Mouse (Mus musculus) layer of hippocampus, postnatal 10 days (tissue): ENCODE results near the gene A630089N07Rik. TPM values are rescaled to one million over a fixed set of nuclear protein-coding genes. Genes with fewer than 3 reads are reported as not detected.
"Not testable (repeated sequence)": the region's sequence is repeated elsewhere in the genome, so short reads cannot be mapped to it uniquely, and the experiment has no call there.

Experiments
- DNase-seq, 2 experiments: peaks; one replicate each; pipeline ENCODE4 v3.0.0; 2021; ENCODE audit warnings: low spot score in 2 of 2
- long read RNA-seq: library from polyadenylated mRNA; stranded (forward); transcript quantifications from one replicate; pipeline ENCODE4 v2.0.0, GENCODE M21; 2023
- total RNA-seq, 2 experiments: library from RNA; stranded (reverse); gene quantifications; 2 replicates each; pipeline ENCODE4 v1.2.3; 2021

The A630089N07Rik gene
- total RNA-seq, result 1 to 10 TPM; 9.0 to 9.5 TPM
- long read RNA-seq, partial matches to known transcripts, result 0 of 3 reads
- long read RNA-seq, other reads (novel, unspliced or antisense), result 2 of 3 reads

DNA sequence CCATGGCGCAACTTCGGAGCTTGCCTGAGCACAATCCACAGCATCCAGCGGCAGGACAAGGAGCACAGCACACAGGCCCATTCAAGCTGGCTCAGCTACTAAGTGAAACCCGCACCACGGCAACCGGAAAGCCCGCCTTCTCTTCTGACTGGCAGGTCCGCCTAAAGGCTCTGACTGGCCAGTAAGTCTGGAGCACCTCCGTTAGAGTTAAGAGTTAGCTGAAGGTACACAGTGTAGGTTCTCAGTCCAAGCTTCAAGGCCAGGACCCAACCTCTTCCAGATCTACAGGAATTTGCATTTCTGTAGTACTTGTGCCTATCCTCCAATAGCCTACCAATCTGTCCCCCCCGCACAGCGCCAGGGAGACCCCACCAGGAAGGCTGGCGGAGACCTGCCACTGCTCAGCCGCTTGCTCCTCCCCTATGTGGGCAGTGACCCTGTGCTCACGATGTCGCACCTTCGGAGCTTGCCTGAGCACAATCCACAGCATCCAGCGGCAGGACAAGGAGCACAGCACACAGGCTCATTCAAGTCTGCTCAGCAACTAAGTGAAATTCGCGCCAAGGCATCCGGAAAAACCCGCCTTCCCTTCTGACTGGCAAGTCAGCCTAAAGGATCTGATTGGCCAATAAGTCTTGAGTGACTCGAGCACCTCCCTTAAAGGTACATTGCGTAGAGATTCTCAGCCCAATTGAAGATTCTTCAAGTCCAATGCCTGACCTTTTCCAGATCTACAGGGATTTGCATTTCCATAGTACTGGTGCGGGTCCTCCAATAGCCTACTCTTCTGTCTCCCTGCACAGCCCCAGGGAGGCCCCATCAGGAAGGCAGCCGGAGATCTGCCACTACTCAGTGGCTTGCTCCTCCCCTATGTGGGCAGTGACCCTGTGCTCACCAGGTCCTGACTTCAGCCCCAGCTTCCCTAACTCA, at the start of gene A630089N07Rik:
A630089N07Rik (minus strand) TSS at position 562 of the 930 bp plus-strand sequence.
- peak; percentile 81 to 82 for DNase-seq

DNA sequence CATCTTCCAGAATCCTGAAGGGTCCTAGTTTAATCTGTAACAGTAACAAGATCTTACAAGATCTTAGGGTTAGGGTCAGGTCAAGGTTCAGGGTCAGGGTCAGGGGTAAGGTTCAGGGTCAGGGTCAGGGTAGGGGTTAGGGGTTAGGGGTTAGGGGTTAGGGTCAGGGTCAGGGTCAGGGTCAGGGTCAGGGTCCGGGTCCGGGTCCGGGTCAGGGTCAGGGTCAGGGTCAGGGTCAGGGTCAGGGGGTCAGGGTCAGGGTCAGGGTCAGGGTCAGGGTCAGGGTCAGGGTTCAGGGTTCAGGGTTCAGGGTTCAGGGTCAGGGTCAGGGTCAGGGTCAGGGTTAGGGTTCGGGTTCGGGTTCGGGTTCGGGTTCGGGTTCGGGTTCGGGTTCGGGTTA, 24.9 kb upstream of the A630089N07Rik start:
- DNase-seq, result no peak

DNA sequence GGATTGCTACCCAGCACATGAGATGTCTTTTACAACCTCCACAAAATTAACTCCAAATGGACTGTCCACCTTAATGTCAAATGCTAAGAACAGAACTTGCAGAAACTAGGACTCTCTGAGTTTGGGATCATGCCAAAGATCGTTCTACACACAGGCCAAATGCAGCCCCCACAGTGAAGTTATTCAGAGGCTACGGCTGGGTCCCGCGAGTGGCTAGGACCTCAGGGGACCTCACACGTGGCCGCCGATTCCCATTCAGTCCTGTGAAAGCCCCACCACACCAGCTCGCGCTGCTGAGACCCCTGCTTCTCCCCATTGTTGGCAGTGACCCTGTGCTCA, 731 bp downstream of the A630089N07Rik start:
- not testable (repeated sequence) for DNase-seq

DNA sequence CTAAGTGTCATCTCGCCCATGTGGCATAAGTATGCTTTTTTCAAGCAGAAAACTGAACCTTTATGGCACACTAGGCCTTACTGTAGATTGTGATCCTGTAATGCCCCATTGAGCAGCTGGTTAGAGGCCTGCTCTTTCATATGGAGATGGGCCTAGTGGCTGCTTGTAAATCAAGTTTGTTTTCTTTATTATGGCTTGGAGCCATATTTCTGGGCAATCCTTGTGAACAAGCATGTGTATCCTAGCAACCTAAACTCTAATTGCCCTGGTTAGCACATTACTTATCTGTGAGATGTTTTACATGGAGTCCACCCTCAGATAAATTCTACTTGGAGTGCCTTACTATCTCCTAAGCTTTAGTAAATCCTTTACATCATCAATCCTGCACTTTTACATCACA, 1.1 kb downstream of the A630089N07Rik start:
- not testable (repeated sequence) for DNase-seq

DNA sequence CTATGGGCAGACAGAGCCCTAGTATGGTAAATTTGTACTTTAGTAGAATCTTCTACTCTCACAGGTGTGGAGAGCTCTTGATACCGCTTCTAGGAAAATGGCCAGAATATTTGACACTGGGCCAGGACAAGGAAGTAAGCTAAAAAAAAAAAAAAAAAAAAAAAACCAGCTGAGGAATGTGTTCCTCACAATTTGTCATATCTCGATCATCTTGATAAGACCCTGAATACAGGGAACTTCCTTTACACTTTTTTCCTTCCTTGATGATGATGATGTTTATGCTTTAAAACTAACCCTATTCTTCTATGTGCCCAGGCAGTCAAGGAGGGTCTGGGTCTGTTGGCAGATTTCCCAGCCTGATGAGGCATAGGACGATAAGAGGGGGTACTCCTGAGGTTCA, 2.9 kb downstream of the A630089N07Rik start:
- not testable (repeated sequence) for DNase-seq

DNA sequence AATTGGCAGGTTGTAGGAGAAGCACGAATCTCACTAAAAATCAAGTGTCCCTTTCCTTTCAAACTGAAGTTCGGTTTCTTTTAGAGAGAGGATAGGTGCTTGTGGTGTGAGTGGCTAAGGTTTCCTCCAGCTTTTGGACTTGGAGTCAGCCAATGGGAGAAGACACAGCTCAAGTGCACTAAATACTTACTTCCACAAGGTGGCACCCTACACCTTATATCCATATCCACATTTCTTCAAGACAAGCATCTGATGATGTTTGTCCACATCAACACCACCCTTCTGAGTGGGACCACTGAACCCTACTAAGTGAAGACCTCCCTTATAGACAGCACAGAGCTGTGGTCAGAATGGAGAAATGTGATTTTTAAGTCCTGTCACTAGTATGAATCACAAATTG, 40.6 kb downstream of the A630089N07Rik start:
- DNase-seq, result peak in 1 of 2 experiments; percentile 14

DNA sequence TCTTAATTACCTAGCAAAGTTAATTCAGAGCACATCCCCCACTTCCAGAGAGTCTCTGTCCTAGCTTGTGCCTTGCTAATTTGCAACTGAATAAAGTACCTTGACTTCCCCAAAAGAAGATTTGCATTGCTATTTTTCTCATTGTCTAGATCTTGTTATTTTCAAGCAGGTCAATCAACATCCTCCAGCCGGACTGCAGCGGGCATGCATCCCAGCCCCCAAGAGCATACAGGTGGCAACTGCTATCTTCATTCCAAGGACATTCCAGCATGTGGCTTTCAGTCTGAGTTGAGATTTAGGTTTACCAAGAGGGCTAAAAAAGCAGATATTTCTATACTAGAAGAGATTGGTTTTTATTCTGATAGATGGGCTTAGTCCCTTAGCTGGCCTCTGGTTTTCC, 47.3 kb downstream of the A630089N07Rik start:
- DNase-seq, result not testable (repeated sequence)

DNA sequence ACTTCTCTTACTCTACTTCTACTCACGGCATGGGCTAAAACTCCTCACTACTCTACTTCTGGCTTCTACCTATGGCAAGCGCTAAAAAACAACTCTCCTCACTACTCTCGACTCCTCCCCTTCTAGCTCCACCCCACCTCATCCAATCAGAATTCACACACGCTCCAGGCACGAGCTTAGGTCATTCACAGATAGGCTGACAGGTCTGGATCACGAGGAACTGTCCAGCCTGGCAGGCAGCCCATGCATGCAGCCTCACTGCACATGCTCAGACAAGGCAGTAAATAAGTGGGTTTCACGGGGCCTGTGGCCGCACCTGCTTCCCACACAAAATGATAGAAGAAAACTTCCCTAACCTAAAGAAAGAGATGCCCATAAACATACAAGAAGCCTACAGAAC, 56.1 kb downstream of the A630089N07Rik start:
- not testable (repeated sequence) for DNase-seq

DNA sequence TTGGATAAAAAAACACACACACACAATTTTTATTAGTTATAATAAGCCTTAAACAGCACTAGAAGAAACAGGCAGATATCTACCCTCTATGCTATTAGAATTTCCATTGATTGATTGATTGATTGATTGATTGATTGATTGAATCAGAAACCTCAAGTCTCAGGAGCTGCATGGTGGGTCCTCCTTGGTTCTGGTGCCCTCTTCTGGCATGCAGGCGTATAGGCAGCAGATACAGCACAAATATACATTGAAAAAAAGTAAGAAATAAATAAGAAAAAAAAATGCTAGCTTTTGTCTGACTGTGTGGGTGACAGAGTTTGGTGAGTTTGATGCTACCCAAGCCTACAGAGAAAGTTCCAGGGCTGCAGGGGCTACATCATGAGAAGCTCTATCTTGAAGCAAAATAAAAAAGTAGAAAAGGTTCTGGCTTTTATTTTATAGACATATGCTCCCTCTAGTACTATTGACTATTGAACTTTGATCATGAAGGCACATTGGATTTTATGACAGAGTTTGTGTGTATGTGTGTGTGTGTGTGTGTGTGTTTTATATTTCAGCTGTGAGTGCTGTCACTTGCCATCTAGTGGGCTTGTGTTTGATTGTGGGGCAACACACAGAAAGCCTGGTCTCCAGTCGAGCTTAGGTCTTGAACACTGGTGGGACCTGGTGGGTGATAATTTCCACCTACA, 59.4 kb downstream of the A630089N07Rik start:
- DNase-seq, result no peak

DNA sequence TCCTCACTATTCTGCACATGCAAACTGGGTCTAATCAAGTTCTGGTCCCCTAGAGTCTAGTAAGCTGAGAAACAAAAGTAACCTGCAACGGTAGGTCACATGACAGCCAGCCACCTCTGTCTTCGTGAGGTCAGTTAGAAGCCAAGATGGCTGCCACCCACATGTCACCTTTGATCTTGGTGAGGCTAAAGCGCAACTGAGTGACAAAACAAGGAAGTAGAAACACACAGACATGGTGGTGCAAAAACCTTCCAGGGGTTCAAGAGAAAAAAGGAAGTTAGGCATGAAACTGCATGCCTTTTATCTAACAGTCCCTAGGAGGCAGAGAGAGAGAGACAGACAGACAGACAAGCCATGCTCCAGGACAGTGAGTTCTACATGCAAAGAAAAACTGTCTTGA, 60.2 kb downstream of the A630089N07Rik start:
- no peak for DNase-seq

DNA sequence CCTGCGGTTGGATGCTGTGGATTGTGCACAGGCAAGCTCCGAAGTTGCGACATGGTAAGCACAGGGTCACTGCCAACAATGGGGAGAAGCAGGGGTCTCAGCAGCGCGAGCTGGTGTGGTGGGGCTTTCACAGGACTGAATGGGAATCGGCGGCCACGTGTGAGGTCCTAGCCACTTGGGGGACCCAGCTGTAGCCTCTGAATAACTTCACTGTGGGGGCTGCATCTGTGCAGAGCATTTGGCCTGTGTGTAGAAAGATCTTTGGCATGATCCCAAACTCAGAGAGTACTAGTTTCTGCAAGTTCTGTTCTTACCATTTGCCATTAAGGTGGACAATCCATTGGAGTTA, 84.9 kb downstream of the A630089N07Rik start:
- not testable (repeated sequence) for DNase-seq

DNA sequence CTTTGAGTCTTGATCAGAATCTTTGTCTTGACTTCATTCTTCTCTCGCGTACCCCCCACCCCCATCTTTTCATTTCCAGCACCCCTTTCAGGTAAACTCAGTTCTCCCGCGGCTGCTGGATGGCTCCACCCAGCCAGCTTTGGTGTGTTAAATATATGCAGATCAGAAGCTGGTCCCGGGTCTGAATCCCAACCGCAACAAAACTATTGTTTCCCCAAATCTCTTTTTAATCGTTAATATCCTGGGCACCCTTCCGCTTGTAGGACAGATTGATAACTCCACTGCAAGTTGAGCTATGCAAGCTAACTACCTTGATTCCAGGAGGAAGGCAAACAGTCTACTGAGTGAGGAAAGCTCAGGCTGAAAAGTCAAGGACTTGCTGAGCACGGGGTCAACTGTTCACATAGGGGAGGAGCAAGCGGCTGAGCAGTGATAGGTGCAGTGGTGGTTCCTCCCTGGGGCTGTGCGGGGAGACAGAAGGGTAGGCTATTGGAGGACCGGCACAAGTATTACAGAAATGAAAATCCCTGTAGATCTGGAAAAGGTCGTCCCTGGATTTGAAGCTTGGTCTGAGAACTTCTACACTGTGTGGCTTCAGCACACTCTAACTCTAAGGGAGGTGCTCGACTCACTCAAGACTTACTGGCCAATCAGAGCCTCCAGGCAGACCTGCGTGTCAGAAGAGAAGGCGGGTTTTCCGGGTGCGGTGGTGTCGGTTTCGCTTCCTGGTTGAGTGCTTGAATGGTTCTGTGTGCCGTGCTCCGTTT, 85.5 kb downstream of the A630089N07Rik start, which contains the start of gene B230307C23Rik:
B230307C23Rik (plus strand) TSS at position 700 of the 767 bp plus-strand sequence.
- DNase-seq, result peak; percentile 78 to 83

DNA sequence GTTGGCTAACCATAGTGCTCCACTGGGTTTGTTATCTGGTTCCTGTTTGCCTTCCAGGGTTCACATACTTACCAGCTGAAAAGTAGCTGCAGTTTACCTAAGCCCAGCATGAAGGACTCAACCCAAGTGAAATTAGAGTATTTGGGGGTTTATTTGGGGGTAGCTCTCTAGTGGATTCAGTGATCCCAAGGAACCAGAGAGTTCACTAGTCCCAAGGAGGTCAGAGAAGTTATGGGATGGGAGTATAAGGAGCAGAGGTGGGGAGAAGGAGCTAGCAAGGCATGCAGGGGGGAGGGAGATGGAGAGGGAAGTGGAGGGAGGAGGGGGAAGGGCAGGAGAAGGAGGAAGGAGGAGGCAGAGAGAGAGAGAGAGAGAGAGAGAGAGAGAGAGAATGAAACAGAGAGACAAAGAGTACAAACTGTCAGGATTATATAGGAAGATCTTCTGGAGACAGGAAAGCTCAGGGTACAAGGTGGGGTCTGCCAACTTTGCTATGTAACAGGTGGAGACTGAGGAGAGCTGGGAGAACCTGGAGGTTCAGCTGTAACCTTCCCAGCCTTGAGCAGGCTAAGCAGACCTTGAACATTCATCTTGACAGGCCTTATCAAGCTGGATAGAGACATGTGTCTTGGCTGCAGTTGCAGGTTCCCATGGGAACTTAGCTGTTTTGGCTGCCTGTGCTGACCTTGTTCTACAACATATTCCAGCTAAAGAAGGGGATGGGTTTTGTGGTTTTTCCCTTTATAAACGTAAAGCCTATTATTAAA, 86.2 kb downstream of the A630089N07Rik start:
- peak; percentile 10 to 18 for DNase-seq

DNA sequence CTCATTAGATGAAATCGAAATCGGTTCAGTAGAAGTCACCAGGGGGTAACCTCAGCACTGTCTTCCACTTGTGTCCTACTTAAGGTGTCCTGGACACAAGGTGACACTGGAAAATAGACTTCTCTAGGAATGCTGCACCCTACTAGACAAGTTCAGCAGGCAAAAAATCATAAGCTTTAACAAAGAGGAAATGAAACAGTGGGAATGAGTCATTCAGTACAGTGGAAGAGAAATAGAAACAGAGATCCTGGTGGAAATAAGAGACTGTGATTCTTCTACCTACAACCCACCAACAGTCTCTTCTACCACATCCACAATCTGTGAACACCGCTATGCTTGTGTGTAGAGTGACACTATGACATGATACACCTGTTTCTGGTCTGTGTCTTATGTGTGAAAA, 89.8 kb downstream of the A630089N07Rik start:
- DNase-seq, result not testable (repeated sequence)

DNA sequence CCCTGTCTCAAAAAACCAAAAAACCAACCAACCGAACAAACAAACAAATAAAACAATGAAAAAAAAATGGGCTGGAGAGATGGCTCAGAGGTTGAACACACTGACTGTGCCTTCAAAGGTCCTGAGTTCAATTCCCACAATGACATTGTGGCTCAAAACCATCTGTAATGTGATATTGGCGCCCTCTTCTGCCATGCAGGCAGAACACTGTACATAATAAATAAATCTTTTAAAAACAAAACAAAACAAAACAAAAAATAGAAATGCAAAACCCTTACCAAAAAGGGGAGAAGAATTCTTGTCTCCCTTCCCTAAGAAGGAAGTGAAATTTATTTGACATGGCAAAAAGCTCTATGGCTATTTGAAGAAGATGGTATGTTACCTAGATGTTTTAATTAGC, 90.7 kb downstream of the A630089N07Rik start:
- no peak for DNase-seq

DNA sequence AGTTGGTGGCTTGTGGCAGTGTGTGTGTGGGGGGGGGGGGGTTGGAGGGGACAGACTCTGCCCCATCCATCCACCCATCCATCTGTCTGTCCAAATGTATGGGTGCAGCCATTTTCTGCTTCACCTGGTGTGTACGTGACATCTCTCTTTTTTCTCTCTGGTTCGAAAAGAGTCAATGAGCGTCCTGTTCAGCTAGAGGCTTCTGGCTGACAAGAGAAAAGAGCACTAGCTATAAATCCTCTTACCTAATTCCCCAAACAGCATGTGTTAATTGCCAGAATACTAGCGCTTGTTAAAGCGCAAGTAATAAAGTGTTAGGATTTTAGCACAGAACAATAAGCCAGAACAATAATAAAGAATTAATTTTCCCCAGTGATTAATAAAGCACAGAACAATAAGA, 97.7 kb downstream of the A630089N07Rik start:
- DNase-seq, result no peak

DNA sequence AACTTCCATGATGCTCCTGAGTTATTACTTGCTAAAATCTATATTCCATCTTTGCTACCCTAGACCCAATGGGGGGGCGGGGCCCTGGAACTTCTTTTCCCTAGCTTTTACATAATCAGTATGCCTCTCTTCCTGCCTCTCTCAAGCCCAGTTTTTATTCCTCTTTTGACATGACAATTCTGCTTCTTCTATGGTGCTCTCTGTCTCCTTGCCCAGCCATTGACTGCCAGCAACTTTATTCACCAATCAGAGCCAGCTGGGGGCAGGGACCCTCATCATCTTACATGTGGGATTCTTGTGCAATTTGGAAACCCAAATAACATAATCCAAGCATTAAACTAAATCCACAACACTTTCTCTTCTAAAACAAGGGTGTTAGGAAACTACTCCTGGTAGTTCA, 100.9 kb downstream of the A630089N07Rik start:
- DNase-seq, result no peak

DNA sequence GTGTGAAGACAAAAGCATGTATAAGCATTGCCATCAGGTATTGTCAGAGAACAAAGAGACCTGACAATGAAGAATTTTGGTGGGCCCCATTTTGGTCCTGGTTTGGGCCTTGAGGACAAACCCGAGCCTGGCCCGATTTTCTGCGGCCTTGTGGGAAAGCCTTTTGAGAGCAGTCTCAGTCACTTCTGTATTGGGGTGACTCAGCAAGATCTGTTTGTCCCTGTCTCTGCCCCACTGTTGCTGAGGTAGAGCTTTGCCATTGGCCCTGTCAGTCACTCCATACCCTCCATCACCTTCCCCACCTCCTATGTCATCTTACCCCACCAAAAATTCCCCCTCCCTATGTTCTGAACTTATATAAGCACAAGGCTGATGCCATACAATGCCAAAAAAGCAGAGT, 104.5 kb downstream of the A630089N07Rik start:
- DNase-seq, result no peak

DNA sequence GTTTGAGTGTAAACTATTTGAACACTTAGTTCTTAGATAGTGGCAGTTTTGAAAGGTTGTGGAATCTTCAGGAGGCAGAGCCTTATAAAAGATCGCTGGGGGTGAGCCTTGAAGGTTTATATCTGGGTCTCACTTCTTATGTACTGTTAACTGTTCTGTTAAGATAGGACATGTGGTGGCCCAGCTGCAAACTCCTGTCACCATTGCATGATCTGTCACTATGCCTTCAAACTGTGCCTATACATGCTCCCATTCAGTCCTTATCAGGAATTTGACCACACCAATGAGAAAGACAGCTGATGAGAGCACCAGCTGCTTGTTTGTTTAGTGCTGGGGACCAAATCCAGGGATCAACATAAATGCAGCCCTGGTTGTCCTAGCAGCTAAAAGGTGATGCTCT, 105.0 kb downstream of the A630089N07Rik start:
- no peak for DNase-seq

DNA sequence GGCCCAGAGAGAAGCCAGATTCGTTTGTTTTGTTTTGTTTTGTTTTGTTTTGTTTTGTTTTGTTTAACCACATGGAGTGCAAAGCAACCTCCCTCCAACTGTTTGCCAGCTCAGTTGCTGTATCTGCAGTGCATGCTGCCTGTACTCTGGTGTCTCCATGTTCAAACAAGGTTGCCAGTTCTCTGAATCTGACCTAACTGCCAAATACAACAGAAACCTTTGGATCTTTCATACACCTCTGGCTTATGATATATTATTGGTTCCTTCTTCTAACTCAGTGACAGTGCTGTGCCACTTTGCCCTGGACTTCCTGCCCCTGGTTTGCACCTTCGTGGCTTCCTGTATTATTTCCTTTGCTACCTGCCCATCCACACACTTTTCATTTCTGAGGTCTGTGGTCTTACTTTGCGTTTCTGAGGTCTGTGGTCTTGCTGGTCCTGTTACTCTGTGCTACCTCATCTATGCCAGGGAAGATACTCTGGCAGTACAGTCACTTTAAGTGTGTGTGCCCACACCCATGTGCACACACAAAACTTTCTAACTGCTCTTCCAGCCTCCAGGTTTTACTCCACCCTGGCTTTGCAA, 118.2 kb downstream of the A630089N07Rik start:
- no peak for DNase-seq
